Mouse (Mus musculus) olfactory bulb, adult 2 months (tissue): ENCODE data around the gene Slitrk5.

Source experiments
- CTCF ChIP-seq: fragments of 200-500 bp; IDR thresholded peaks from 2 replicates; pipeline ENCODE4 v1.5.1; 2012; ENCODE audit warnings: low read depth, mild to moderate bottlenecking, low read length, moderate library complexity; ENCODE audit not compliant: insufficient read depth
- POLR2A ChIP-seq: fragments of 200-500 bp; IDR thresholded peaks from 2 replicates; pipeline ENCODE4 v1.6.1; 2012; ENCODE audit warnings: mild to moderate bottlenecking, low read depth, low read length, moderate library complexity; ENCODE audit not compliant: insufficient read depth

- no peak for TF ChIP-seq CTCF
- no peak for TF ChIP-seq POLR2A
Observed at GRCm38 (mm10) chr14:111681773-111682172, 6.9 kb downstream of the Slitrk5 start.
